8 mouse cellular contexts compared by ENCODE assay signal in genomic region chr4:24899146-24899545, GRCm38 (mm10). TPM values are rescaled to one million over a fixed set of nuclear protein-coding genes. Genes with fewer than 3 reads are reported as not detected.
DNase-seq lines count a peak whose midpoint lies in the region; ATAC-seq lines count a peak whose summit lies in the region.

No protein-coding gene starts in this region.

- peaks cover 9% of the 10 kb centered on the region; the same call in 1 of the 2 replicates for H3K36me3 ChIP-seq in lung, embryonic 16.5 days (ENCODE audit: control insufficient read depth, insufficient read depth, low read length)
- peaks cover 24% of the 10 kb centered on the region for H3K36me3 ChIP-seq in embryonic facial prominence, embryonic 12.5 days
- peaks cover 29% of the 10 kb centered on the region for H3K36me3 ChIP-seq in limb, embryonic 12.5 days
- no peaks in the 10 kb centered on the region for H3K36me3 ChIP-seq in splenic B cell, adult 2 months (ENCODE audit: control insufficient read depth, insufficient read depth, low read length, poor library complexity, severe bottlenecking)

- no peak overlapping the region for H3K27ac ChIP-seq in lung, embryonic 16.5 days (ENCODE audit: low read length)
- no peak overlapping the region for H3K27ac ChIP-seq in embryonic facial prominence, embryonic 12.5 days
- H3K27ac ChIP-seq in limb, embryonic 12.5 days: no peak overlapping the region

- H3K4me3 ChIP-seq in lung, embryonic 16.5 days (ENCODE audit: low read length): peak overlapping the region; percentile 76
- peak overlapping the region; percentile 67 for H3K4me3 ChIP-seq in embryonic facial prominence, embryonic 12.5 days
- peak overlapping the region; percentile 77 for H3K4me3 ChIP-seq in limb, embryonic 12.5 days (replicated peaks)

- H3K9ac ChIP-seq in lung, embryonic 16.5 days (ENCODE audit: low read length): peak overlapping the region; percentile 20; the same call in 1 of the 2 replicates
- no peak overlapping the region for H3K9ac ChIP-seq in embryonic facial prominence, embryonic 12.5 days
- peak overlapping the region; percentile 14; the same call in 1 of the 2 replicates for H3K9ac ChIP-seq in limb, embryonic 12.5 days (replicated peaks)

- H3K9me3 ChIP-seq in lung, embryonic 16.5 days (ENCODE audit: control insufficient read depth, low read length): no peaks in the 10 kb centered on the region
- H3K9me3 ChIP-seq in embryonic facial prominence, embryonic 12.5 days: no peaks in the 10 kb centered on the region
- H3K9me3 ChIP-seq in limb, embryonic 12.5 days: no peaks in the 10 kb centered on the region

- DNase-seq in lung, postnatal 14 days: no peak
- peak; percentile 4 for DNase-seq in splenic B cell, adult 2 months (ENCODE audit: low read depth, low spot score)
- DNase-seq in layer of hippocampus, postnatal 36 days: no peak
- no peak for DNase-seq in cerebellum, postnatal 10 days

- ATAC-seq in lung, embryonic 16.5 days (ENCODE audit: low read depth): no peak
- ATAC-seq in embryonic facial prominence, embryonic 12.5 days (ENCODE audit: insufficient number of reproducible peaks, insufficient read depth, low FRiP score, low TSS enrichment): peak; percentile 38; the same call in 1 of the 2 replicates
- no peak for ATAC-seq in limb, embryonic 12.5 days (ENCODE audit: insufficient number of reproducible peaks, insufficient read depth, low FRiP score, low TSS enrichment, low read depth)
- ATAC-seq in monocyte, adult 5-6 weeks (replicated peaks; ENCODE audit: insufficient number of reproducible peaks, low FRiP score, low TSS enrichment, poor library complexity, severe bottlenecking): no peak

- WGBS in lung, embryonic 16.5 days: 28% methylated on average over 4 of the region's 4 CpGs
- 16% methylated on average over 4 of the region's 4 CpGs for WGBS in embryonic facial prominence, embryonic 12.5 days
- 10% methylated on average over 4 of the region's 4 CpGs for WGBS in limb, embryonic 12.5 days

- H3K4me1 ChIP-seq in lung, embryonic 16.5 days (replicated peaks; ENCODE audit: control insufficient read depth, insufficient read depth, low read length): peaks cover 10% of the 10 kb centered on the region
- H3K4me1 ChIP-seq in embryonic facial prominence, embryonic 12.5 days: peaks cover 6% of the 10 kb centered on the region; the same call in 1 of the 2 replicates
- H3K4me1 ChIP-seq in limb, embryonic 12.5 days (replicated peaks): peaks cover 9% of the 10 kb centered on the region

- peak overlapping the region; percentile 91 for H3K4me2 ChIP-seq in lung, embryonic 16.5 days (ENCODE audit: low read depth, low read length)
- H3K4me2 ChIP-seq in embryonic facial prominence, embryonic 12.5 days (replicated peaks): peak overlapping the region; percentile 70
- peak overlapping the region; percentile 59 for H3K4me2 ChIP-seq in limb, embryonic 12.5 days

- H3K27me3 ChIP-seq in lung, embryonic 16.5 days (ENCODE audit: control insufficient read depth, insufficient read depth, low read depth, low read length): no peaks in the 10 kb centered on the region
- H3K27me3 ChIP-seq in embryonic facial prominence, embryonic 12.5 days: no peaks in the 10 kb centered on the region
- H3K27me3 ChIP-seq in limb, embryonic 12.5 days: no peaks in the 10 kb centered on the region
- H3K27me3 ChIP-seq in splenic B cell, adult 2 months (ENCODE audit: control insufficient read depth, insufficient read depth, low read length, poor library complexity, severe bottlenecking): no peaks in the 10 kb centered on the region

RNA-seq across cellular contexts. Expression of gene Ndufaf4, which starts 1.3 kb away (rescaled TPM):
- 30.7 and 33.8 TPM in 2 replicates for polyA plus RNA-seq in lung, embryonic 16.5 days (2015; fragmentation: Nextera tagmentation; extraction: Ambion mirVana)
- 49.3 and 54.5 TPM in 2 replicates for polyA plus RNA-seq in embryonic facial prominence, embryonic 12.5 days (2016; fragmentation: Nextera tagmentation; extraction: Ambion mirVana)
- polyA plus RNA-seq in limb, embryonic 12.5 days (2016; fragmentation: Nextera tagmentation; extraction: Ambion mirVana): 57.5 and 57.9 TPM in 2 replicates
- 10 to 100 TPM; 39.7 to 40.7 TPM for total RNA-seq in layer of hippocampus, postnatal 36 days (2021)
- 9.5 to 13.9 TPM (median 12.5 TPM) in 3 replicates for total RNA-seq in monocyte, adult 5-6 weeks (2017)

RNA-seq across cellular contexts. Expression of gene Klhl32, which starts 48.2 kb away (rescaled TPM):
- 1.6 and 1.9 TPM in 2 replicates for polyA plus RNA-seq in lung, embryonic 16.5 days (2015; fragmentation: Nextera tagmentation; extraction: Ambion mirVana)
- polyA plus RNA-seq in embryonic facial prominence, embryonic 12.5 days (2016; fragmentation: Nextera tagmentation; extraction: Ambion mirVana): 4.1 TPM in 2 replicates
- polyA plus RNA-seq in limb, embryonic 12.5 days (2016; fragmentation: Nextera tagmentation; extraction: Ambion mirVana): 6.7 and 7.3 TPM in 2 replicates
- 10 to 100 TPM; 17.4 to 19.2 TPM for total RNA-seq in layer of hippocampus, postnatal 36 days (2021)
- total RNA-seq in monocyte, adult 5-6 weeks (2017): not detected in 3 replicates
